Mouse (Mus musculus): ENCODE data around the gene 2810408A11Rik. TPM values are rescaled to one million over a fixed set of nuclear protein-coding genes. Genes with fewer than 3 reads are reported as not detected.

2810408A11Rik gene
- polyA plus RNA-seq, 1 experiment from 2014 or later: 14.7 TPM

DNA sequence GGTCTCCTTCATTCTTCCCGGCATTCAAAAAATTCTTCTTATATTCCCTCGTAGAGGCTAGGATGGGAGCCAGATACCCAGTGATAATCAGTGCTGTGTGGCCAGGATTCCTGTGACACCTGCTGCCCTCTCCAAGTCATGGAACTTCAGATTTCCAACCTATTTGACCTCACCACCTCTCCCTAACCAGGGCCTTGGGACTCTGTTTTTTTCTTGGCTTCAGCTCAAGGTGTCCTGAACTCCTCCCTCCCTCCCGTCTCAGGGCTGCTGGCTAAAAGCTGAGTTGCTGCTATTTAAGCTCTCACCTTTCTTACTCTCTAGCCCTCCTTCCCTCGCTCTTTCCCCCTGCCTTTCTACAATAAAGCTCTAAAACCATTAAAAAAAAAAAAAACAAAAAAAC, 917 bp downstream of the 2810408A11Rik start:
- peak overlapping the region; percentile 92 for H3K4me3 ChIP-seq (ENCODE audit: low read depth, low read length)
- peak; percentile 39 for DNase-seq (ENCODE audit: low spot score)
- no peak for ATAC-seq (ENCODE audit: low FRiP score)
- peak overlapping the region; percentile 97 for H3K4me2 ChIP-seq (replicated peaks; ENCODE audit: low read depth, low read length)
- 0 out of 2 replicates have a peak, but pooled peaks cover 4% of the 10 kb centered on the region for H3K36me3 ChIP-seq (ENCODE audit: control insufficient read depth, insufficient read depth, low read length)
- H3K27me3 ChIP-seq (ENCODE audit: control insufficient read depth, insufficient read depth, low read length): no peaks in the 10 kb centered on the region
- H3K9ac ChIP-seq (ENCODE audit: low read depth, low read length): peak overlapping the region; percentile 96
- no peaks in the 10 kb centered on the region for H3K9me3 ChIP-seq (ENCODE audit: control insufficient read depth, low read length)
- H3K27ac ChIP-seq (ENCODE audit: low read depth, low read length): no peak overlapping the region
- peaks cover 14% of the 10 kb centered on the region for H3K4me1 ChIP-seq (replicated peaks; ENCODE audit: control insufficient read depth, insufficient read depth, low read length)
- WGBS: 30% methylated on average over 4 of the region's 4 CpGs

DNA sequence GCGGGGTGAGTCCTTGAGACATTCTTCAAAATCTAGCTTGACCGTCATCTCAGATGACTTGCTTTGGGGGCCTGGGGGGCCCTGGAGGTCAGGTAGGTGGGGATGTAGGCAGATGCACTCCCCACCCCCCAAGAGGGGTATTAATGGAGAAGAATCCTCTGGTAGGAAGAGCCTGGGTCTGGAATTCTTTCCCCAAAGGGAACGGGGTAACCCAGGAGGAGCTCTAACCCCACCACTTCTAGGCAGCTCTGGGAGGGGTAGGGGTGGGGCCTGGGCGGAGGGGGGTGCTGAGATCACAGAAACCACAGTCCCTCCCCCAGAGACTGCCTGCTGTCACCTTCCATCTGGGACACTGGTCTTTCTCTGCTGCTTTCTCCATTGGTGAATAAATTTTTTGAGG, 5.5 kb downstream of the 2810408A11Rik start, which contains the start of gene Acap1:
TSS of gene Acap1 (minus strand) at position 249 of the 400 bp plus-strand sequence.
- ATAC-seq (ENCODE audit: low FRiP score) (no peak), DNase-seq (ENCODE audit: low spot score) (no peak)
- Histone ChIP-seq H3K4me2 (replicated peaks; ENCODE audit: low read depth, low read length) (no peak within 1 kb of the TSS), H3K4me1 (replicated peaks; ENCODE audit: control insufficient read depth, insufficient read depth, low read length) (peaks cover 6% of the 10 kb centered on the region), H3K36me3 (ENCODE audit: control insufficient read depth, insufficient read depth, low read length) (no peaks in the 10 kb centered on the region), H3K4me3 (ENCODE audit: low read depth, low read length) (no peak within 1 kb of the TSS), H3K27me3 (ENCODE audit: control insufficient read depth, insufficient read depth, low read length) (no peaks in the 10 kb centered on the region), H3K27ac (ENCODE audit: low read depth, low read length) (no peak within 1 kb of the TSS), H3K9me3 (ENCODE audit: control insufficient read depth, low read length) (no peaks in the 10 kb centered on the region), H3K9ac (ENCODE audit: low read depth, low read length) (no peak within 1 kb of the TSS)
- whole genome bisulfite sequencing: 72% methylated on average over 4 of the region's 4 CpGs

DNA sequence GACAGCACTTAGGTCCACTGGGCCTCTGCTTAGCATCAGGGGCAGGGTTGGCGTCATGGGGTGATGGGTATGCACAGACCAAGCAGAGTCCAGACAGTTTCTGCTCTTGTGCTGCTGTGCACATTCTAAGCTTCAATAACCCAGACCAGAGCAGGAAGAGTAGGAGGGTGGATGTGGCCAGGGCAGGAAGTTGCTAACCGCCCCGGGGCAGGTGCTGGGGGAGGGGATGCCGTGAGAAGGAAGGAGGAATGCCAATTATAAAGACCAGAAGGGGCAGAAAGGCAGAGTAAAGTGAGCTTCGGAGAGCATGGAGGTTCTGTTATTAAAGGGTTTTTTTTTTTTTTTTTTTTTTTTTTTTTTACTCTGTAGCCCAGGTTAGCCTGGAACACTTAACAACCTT, 6.1 kb downstream of the 2810408A11Rik start:
- H3K4me1 ChIP-seq (replicated peaks; ENCODE audit: control insufficient read depth, insufficient read depth, low read length): peaks cover 6% of the 10 kb centered on the region
- H3K4me3 ChIP-seq (ENCODE audit: low read depth, low read length): no peak overlapping the region
- WGBS: 85% methylated on average over 5 of the region's 5 CpGs
- H3K36me3 ChIP-seq (ENCODE audit: control insufficient read depth, insufficient read depth, low read length): no peaks in the 10 kb centered on the region
- H3K9ac ChIP-seq (ENCODE audit: low read depth, low read length): no peak overlapping the region
- DNase-seq (ENCODE audit: low spot score) (no peak), ATAC-seq (ENCODE audit: low FRiP score) (no peak)
- H3K27ac ChIP-seq (ENCODE audit: low read depth, low read length): no peak overlapping the region
- H3K9me3 ChIP-seq (ENCODE audit: control insufficient read depth, low read length): no peaks in the 10 kb centered on the region
- H3K27me3 ChIP-seq (ENCODE audit: control insufficient read depth, insufficient read depth, low read length): no peaks in the 10 kb centered on the region
- H3K4me2 ChIP-seq (replicated peaks; ENCODE audit: low read depth, low read length): no peak overlapping the region

GRCm38 (mm10) chr11:69891482-69891881, 9.3 kb downstream of the 2810408A11Rik start:
- no peak overlapping the region for H3K27ac ChIP-seq (ENCODE audit: low read depth, low read length)
- ATAC-seq (ENCODE audit: low FRiP score): no peak
- H3K9me3 ChIP-seq (ENCODE audit: control insufficient read depth, low read length): no peaks in the 10 kb centered on the region
- no peaks in the 10 kb centered on the region for H3K36me3 ChIP-seq (ENCODE audit: control insufficient read depth, insufficient read depth, low read length)
- no peaks in the 10 kb centered on the region for H3K4me1 ChIP-seq (replicated peaks; ENCODE audit: control insufficient read depth, insufficient read depth, low read length)
- no peak overlapping the region for H3K4me2 ChIP-seq (replicated peaks; ENCODE audit: low read depth, low read length)
- no peaks in the 10 kb centered on the region for H3K27me3 ChIP-seq (ENCODE audit: control insufficient read depth, insufficient read depth, low read length)
- no peak overlapping the region for H3K9ac ChIP-seq (ENCODE audit: low read depth, low read length)
- DNase-seq (ENCODE audit: low spot score): no peak
- no peak overlapping the region for H3K4me3 ChIP-seq (ENCODE audit: low read depth, low read length)
- 80% methylated on average over 4 of the region's 4 CpGs for whole genome bisulfite sequencing

DNA sequence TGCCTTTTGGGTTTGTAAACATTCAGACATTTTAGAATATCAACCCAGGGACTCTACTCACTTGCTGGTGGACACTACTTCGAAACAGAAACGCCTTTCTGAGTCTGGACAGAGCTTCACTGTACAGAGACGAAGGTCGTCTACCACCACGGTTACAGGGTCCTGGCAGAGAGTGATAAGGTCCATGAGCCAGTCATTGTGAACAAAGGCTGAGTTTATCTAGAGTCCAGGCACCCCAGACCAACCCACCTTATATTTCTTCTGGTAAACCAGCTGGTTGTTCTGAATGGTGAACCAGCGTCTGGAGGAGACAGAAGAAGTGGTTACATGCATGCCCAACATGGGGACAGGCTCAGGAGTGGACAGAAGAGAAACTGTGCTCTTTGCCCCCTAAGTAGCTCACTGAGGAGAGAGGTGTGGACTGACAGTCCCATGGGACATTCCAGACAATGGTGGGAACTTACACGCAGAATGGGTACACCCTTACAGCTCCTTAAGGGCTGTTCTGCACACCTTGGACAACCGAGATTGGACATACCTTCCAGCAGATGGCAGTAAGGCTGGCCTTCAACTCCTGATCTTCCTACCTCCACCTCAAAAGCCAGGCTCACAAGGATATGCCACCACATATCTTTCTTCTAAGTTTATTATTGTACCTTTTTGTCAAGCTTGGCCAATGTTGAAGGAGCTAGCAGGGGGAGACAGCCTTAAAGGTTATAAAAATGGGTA, 13.7 kb downstream of the 2810408A11Rik start:
- ATAC-seq (ENCODE audit: low FRiP score): no peak
- H3K4me1 ChIP-seq (replicated peaks; ENCODE audit: control insufficient read depth, insufficient read depth, low read length): no peaks in the 10 kb centered on the region
- no peak overlapping the region for H3K9ac ChIP-seq (ENCODE audit: low read depth, low read length)
- H3K27me3 ChIP-seq (ENCODE audit: control insufficient read depth, insufficient read depth, low read length): no peaks in the 10 kb centered on the region
- no peaks in the 10 kb centered on the region for H3K36me3 ChIP-seq (ENCODE audit: control insufficient read depth, insufficient read depth, low read length)
- H3K27ac ChIP-seq (ENCODE audit: low read depth, low read length): no peak overlapping the region
- no peak for DNase-seq (ENCODE audit: low spot score)
- no peak overlapping the region for H3K4me2 ChIP-seq (replicated peaks; ENCODE audit: low read depth, low read length)
- no peak overlapping the region for H3K4me3 ChIP-seq (ENCODE audit: low read depth, low read length)
- WGBS: 76% methylated on average over 8 of the region's 8 CpGs
- H3K9me3 ChIP-seq (ENCODE audit: control insufficient read depth, low read length): no peaks in the 10 kb centered on the region

GRCm38 (mm10) chr11:69884663-69885062, 16.1 kb downstream of the 2810408A11Rik start:
- 80% methylated on average over 8 of the region's 8 CpGs for WGBS

DNA sequence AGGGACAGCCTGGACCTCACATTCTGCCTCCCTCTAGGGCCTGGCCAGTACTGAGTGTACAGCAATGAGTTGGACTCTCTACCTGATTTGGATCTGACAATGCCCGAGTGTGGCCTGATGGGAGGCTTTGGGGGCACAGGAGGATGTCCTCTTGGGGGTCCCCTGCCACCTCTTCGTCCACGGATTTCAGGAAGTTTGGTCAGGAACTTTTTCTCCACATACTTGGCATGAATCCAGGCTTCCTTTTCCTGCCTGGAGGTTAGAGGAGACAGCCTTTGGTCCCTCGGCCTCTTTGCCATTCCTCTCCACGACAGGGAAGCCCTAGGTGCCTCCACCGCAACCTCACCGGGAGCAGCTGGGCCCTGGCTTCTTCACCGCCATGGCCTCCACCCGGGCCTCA, 16.5 kb downstream of the 2810408A11Rik start:
- no peaks in the 10 kb centered on the region; the same call in none of the 2 replicates for H3K4me1 ChIP-seq (replicated peaks; ENCODE audit: control insufficient read depth, insufficient read depth, low read length)
- ATAC-seq (ENCODE audit: low FRiP score) (no peak), DNase-seq (ENCODE audit: low spot score) (no peak)
- WGBS: 88% methylated on average over 9 of the region's 9 CpGs
- H3K27ac ChIP-seq (ENCODE audit: low read depth, low read length): no peak overlapping the region
- H3K9ac ChIP-seq (ENCODE audit: low read depth, low read length): no peak overlapping the region
- H3K27me3 ChIP-seq (ENCODE audit: control insufficient read depth, insufficient read depth, low read length): no peaks in the 10 kb centered on the region
- H3K4me2 ChIP-seq (replicated peaks; ENCODE audit: low read depth, low read length): no peak overlapping the region
- no peaks in the 10 kb centered on the region for H3K36me3 ChIP-seq (ENCODE audit: control insufficient read depth, insufficient read depth, low read length)
- no peaks in the 10 kb centered on the region for H3K9me3 ChIP-seq (ENCODE audit: control insufficient read depth, low read length)
- no peak overlapping the region for H3K4me3 ChIP-seq (ENCODE audit: low read depth, low read length)

More at GRCm38 (mm10) chr11:69884663-69885062, 16.1 kb downstream of the 2810408A11Rik start:
- H3K27me3 ChIP-seq (ENCODE audit: control insufficient read depth, insufficient read depth, low read length): no peaks in the 10 kb centered on the region
- ATAC-seq (ENCODE audit: low FRiP score) (no peak), DNase-seq (ENCODE audit: low spot score) (no peak)
- no peak overlapping the region for H3K27ac ChIP-seq (ENCODE audit: low read depth, low read length)
- H3K9ac ChIP-seq (ENCODE audit: low read depth, low read length): no peak overlapping the region
- no peaks in the 10 kb centered on the region for H3K9me3 ChIP-seq (ENCODE audit: control insufficient read depth, low read length)
- H3K36me3 ChIP-seq (ENCODE audit: control insufficient read depth, insufficient read depth, low read length): no peaks in the 10 kb centered on the region
- H3K4me2 ChIP-seq (replicated peaks; ENCODE audit: low read depth, low read length): no peak overlapping the region
- H3K4me3 ChIP-seq (ENCODE audit: low read depth, low read length): no peak overlapping the region
- no peaks in the 10 kb centered on the region; the same call in none of the 2 replicates for H3K4me1 ChIP-seq (replicated peaks; ENCODE audit: control insufficient read depth, insufficient read depth, low read length)

GRCm38 (mm10) chr11:69883527-69884151, 17.1 kb downstream of the 2810408A11Rik start:
- Histone ChIP-seq H3K4me1 (replicated peaks; ENCODE audit: control insufficient read depth, insufficient read depth, low read length) (no peaks in the 10 kb centered on the region; the same call in none of the 2 replicates), H3K9ac (ENCODE audit: low read depth, low read length) (no peak overlapping the region), H3K9me3 (ENCODE audit: control insufficient read depth, low read length) (no peaks in the 10 kb centered on the region), H3K36me3 (ENCODE audit: control insufficient read depth, insufficient read depth, low read length) (no peaks in the 10 kb centered on the region), H3K27me3 (ENCODE audit: control insufficient read depth, insufficient read depth, low read length) (no peaks in the 10 kb centered on the region), H3K4me2 (replicated peaks; ENCODE audit: low read depth, low read length) (no peak overlapping the region), H3K4me3 (ENCODE audit: low read depth, low read length) (no peak overlapping the region), H3K27ac (ENCODE audit: low read depth, low read length) (no peak overlapping the region)
- 89% methylated on average over 8 of the region's 8 CpGs for WGBS
- ATAC-seq (ENCODE audit: low FRiP score): no peak
- no peak for DNase-seq (ENCODE audit: low spot score)

DNA sequence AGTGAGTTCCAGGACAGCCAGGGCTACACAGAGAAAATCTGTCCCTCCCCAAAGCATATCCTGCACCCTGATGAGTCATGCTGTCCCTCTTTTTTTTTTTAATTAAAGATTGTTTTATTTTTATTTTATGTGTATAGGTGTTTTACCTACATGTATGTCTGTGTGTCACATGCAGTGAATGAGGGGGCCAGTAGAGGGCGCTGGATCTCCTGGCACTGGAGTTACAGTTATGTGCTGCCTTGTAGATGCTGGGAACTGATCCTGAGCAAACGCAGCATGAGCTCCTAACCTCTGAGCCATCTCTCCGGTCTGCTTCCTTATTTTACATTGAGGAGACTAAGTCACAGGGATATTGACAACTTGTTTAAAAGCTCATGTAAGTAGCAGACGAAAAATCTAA, 17.7 kb downstream of the 2810408A11Rik start:
- no peaks in the 10 kb centered on the region for H3K27me3 ChIP-seq (ENCODE audit: control insufficient read depth, insufficient read depth, low read length)
- WGBS: 69% methylated on average over 4 of the region's 4 CpGs
- H3K4me2 ChIP-seq (replicated peaks; ENCODE audit: low read depth, low read length): no peak overlapping the region
- no peaks in the 10 kb centered on the region for H3K9me3 ChIP-seq (ENCODE audit: control insufficient read depth, low read length)
- H3K4me1 ChIP-seq (replicated peaks; ENCODE audit: control insufficient read depth, insufficient read depth, low read length): no peaks in the 10 kb centered on the region; the same call in none of the 2 replicates
- H3K4me3 ChIP-seq (ENCODE audit: low read depth, low read length): no peak overlapping the region
- no peaks in the 10 kb centered on the region for H3K36me3 ChIP-seq (ENCODE audit: control insufficient read depth, insufficient read depth, low read length)
- no peak overlapping the region for H3K27ac ChIP-seq (ENCODE audit: low read depth, low read length)
- no peak for ATAC-seq (ENCODE audit: low FRiP score)
- H3K9ac ChIP-seq (ENCODE audit: low read depth, low read length): no peak overlapping the region
- peak; percentile 32 for DNase-seq (ENCODE audit: low spot score)
